Mouse (Mus musculus) left cerebral cortex, postnatal 25 days (tissue): ENCODE measurements around the gene Myd88. TPM values are rescaled to one million over a fixed set of nuclear protein-coding genes. Genes with fewer than 3 reads are reported as not detected.

ENCODE experiments used
- DNase-seq, 2 experiments: peaks; one replicate each; pipeline ENCODE4 v3.0.0; 2022; ENCODE audit warnings: low spot score in 2 of 2, mixed read lengths in 1 of 2
- intact Hi-C: fragments of 180-260 bp; cut with DNase I; formaldehyde crosslinking; loops from one replicate; pipeline ENCODE4 v1.15.1; 2025
- total RNA-seq, 2 experiments: library from RNA; stranded (reverse); gene quantifications; 2 replicates each; pipeline ENCODE4 v1.2.3; 2021

Gene Myd88
- total RNA-seq, 2 experiments from 2014 or later = 5.4 to 7.3 TPM

- intact Hi-C loops = no loop called here
- no peak for DNase-seq
Measured at GRCm38 (mm10) chr9:119320446-119320845, 20.8 kb downstream of the Myd88 start.

DNA sequence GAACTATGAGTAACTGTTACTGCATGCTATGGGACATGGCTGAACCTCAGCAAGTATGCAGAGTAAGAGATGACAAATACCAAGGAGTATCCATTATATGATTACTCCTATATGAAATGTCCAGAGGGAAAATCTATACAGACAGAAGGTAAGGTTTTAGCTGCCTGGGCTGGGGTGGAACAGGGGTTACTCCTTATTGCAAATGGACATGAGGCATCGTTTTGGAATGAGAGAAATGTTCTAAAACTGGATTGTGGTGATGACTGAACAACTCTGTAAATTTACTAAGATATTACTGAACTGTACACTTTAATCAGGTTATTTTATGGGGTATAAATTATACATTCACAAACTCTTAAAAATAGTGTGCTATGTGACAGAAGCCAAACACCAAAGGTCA, 22.3 kb downstream of the Myd88 start:
- DNase-seq = no peak
- intact Hi-C loops = no loop called here

DNA sequence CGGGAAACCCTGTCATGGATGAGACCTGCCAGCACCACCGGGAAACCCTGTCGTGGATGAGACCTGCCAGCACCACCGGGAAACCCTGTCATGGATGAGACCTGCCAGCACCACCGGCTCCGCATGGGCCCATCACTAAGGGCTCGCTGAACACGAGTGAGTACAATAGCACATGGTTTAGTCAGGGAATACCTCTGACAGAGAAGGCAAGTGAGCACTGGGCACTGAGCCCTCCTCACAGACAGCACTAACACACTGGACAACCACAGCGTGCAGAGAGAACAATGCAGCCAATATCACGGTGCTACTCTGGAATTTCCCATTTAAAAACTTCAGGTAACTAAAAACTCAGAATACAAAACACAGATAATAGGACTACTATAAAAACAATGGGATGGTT, 28.1 kb downstream of the Myd88 start:
- intact Hi-C loops = no loop called here
- no peak for DNase-seq

DNA sequence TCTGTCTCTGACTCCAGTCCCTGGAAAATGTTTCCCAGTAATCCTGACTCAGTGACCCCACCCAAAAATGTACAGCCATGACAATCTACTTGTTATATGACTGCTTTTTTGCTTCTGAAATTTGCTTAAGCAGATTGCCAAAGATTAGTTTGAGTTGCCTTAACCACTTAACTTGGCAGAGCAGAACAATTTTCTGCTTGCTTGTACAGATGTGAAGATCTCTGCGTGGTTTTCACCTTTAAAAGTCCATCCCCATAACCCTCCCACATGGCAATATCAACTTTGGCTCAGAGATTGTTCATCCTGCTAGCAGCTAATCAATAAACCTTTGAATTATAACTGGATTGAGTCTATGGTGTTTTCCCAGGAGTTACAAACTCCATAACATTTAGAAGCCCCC, 32.1 kb downstream of the Myd88 start:
- intact Hi-C loops = no loop called here
- DNase-seq = no peak

- intact Hi-C loops = no loop called here
- DNase-seq = no peak
Measured at GRCm38 (mm10) chr9:119305863-119306262, 35.3 kb downstream of the Myd88 start.

DNA sequence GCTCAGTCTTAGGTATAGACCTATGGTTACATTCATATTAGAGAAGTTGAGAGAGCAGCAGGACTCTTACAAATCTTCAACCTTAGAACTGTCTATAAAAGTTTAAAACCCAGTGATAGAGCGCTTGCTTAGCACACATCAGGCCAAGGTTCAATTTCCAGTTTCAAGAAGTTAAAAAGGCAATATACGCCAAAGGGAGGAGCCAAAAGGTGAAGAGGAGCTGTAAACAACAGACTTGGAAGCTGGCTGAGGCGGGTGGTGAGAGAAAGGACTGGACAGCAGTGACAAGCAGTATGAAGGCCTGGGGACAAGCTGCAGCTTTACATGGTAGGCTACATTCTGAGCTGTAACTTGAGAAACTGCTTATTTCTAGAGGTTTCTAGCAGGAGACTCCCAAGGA, 42.6 kb downstream of the Myd88 start:
- intact Hi-C loops = no loop called here
- no peak for DNase-seq

DNA sequence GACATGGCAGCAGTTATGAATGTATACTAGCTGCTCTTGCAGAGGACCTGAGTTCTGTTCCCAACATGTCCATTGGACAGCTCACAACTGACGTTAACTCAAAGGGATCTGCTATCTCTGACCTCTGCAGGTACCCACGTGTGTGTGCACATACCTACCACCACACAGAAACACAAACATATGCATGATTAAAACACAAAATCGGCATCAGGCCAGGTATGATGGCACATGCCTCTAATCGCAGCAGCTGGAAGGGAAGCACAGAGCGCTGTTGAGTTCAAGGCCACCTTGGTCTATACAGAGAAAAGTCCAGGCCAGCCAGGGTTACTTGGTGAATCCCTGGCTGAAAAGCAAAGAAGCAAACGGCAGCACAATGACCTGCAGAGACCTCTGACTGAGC, 43.5 kb downstream of the Myd88 start:
- intact Hi-C loops = no loop called here
- DNase-seq = no peak

DNA sequence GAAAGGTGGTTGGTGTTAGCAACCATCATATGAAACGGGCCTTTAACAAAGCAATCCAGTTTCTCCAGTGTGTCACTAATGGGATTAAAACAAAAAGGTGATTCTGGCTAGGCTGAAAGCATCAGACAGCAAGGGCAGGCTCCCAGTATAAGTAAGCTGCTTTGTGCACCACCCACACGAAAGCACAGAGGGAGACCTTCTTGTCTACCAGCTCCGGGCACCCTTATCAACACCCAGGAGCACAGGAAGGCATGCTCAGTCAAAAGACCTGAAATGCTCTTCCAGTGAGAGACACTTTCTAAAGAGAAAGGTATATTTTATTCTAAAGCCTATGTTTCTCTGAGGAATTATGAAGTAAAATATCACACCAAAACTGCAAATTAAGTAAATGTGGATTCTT, 50.4 kb downstream of the Myd88 start:
- intact Hi-C loops = no loop called here
- DNase-seq = no peak

Other genes with a start within 250 kb of the Myd88 start
- 10 to 100 TPM in 1 of 2 experiments, 1 to 10 TPM in 1; 9.7 to 10.8 TPM for gene Plcd1, start 247.9 kb downstream of the Myd88 start, total RNA-seq
- gene Dlec1, start 238.9 kb downstream of the Myd88 start, total RNA-seq = 1 to 10 TPM; 2.5 to 4.4 TPM
- gene Acaa1b, start 184.3 kb downstream of the Myd88 start, total RNA-seq = 1 to 10 TPM; 1.3 to 1.9 TPM
- not detected for gene Gm47289, start 182.2 kb downstream of the Myd88 start, total RNA-seq
- not detected for gene Slc22a13, start 132.3 kb downstream of the Myd88 start, total RNA-seq
- gene Oxsr1, start 19.0 kb downstream of the Myd88 start, total RNA-seq = 10 to 100 TPM; 28.0 to 31.4 TPM
- gene Acaa1a, start 1.7 kb downstream of the Myd88 start, total RNA-seq = 10 to 100 TPM; 71.4 to 72.6 TPM
- gene Xylb, start 16.0 kb upstream of the Myd88 start, total RNA-seq = 1 to 10 TPM; 3.3 to 3.8 TPM
- gene Slc22a14, start 24.1 kb upstream of the Myd88 start, total RNA-seq = not detected
- gene Acvr2b, start 60.7 kb upstream of the Myd88 start, total RNA-seq = 10 to 100 TPM; 14.9 to 17.7 TPM
- 10 to 100 TPM; 24.7 to 25.6 TPM for gene Exog, start 103.5 kb upstream of the Myd88 start, total RNA-seq
- gene Scn5a, start 237.6 kb upstream of the Myd88 start, total RNA-seq = 1 to 10 TPM; 2.9 to 5.1 TPM